Mouse (Mus musculus) right cerebral cortex, adult 2 months (tissue): ENCODE data around the gene Txn2.

Experiments used
- DNase-seq, 2 experiments: peaks; one replicate each; pipeline ENCODE4 v3.0.0; 2021 to 2022; ENCODE audit warnings: low spot score in 2 of 2

Gene Txn2

DNA sequence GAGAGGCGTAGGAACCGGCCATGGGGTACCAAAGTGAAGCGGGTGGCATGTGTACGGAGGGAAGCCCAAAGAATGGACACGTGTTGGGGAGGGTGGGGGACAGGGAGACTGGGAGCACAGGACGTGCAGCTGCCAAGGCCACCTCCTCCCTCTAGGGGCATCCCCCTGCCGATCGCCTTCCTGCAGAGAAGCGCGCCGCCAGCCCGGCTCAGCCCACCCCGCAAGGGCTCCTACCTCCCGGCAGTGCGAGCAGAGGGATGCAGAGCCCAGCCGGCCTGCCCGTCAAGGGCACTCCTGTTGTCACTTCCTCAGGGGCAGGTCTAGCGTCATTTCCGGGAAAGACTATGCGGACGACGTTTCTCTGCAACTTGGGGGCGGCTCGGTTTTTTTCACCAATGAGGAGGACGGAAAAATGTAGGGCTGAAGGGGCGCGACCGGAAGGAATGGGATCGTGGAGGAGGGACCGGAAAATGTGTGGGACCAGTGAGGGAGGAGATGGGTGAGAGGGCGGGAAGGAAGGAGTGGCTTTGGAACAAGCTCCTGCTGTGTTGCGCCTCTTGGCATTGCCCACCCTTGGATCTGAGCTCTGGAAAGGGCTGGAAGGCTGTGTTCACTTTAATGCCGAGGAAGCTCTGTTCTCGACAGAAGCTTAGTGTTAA is at the start of gene Txn2:
Txn2 (minus strand) TSS at position 334 of the 659 bp plus-strand sequence.
- DNase-seq = peak; percentile 97 to 98

DNA sequence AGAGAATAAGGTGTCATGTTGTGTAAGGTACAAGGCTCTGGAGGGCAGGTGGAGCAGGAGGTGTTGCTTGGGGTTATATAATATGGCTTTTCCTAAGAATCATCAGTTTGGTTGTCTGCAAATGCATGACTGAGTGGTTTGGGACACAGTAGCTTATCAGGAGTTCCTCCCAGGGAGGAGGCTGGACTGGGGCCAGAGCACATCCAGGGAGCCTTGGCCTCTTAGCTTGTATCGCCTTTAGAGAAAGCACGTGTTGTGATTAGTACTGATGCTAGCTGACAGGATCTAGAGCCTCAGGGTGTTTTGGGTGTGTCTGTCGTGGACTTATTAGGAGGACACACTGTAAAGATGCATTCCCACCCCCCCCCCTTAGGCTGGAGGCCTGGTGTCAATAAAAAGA is 48.9 kb upstream of the Txn2 start:
- DNase-seq = no peak

DNA sequence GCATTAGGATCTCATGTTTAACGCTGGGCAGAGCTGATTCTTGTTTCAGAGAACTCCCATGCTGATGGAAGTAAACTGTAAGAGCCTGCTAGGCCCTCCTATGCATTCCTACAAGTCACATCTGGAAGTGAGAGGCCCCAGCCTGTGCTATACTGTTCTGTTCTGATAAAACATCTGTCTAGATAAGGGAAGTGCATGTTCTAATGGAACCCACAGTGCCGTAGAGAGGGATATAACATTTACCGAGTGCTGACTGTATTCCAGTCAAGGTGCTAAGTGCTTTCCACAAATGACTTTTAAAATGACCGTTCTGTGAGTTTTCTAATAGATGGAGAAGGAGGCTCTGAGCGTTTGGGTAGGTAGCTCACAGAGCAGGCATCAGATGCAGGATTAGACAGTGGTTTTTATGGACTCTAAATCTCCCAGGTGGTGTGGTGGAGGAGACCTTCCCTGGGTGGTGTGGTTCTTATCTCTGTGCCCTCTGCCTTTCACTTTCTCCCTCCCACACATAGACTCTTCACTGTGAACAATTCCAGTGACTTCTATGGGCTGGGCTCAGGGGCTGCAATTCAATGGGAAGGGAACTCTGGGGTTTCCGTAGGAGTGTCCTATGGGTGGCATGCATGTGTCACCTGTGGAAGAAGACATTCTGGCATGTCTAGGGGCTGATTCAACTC is 45.5 kb upstream of the Txn2 start:
- DNase-seq = no peak

DNA sequence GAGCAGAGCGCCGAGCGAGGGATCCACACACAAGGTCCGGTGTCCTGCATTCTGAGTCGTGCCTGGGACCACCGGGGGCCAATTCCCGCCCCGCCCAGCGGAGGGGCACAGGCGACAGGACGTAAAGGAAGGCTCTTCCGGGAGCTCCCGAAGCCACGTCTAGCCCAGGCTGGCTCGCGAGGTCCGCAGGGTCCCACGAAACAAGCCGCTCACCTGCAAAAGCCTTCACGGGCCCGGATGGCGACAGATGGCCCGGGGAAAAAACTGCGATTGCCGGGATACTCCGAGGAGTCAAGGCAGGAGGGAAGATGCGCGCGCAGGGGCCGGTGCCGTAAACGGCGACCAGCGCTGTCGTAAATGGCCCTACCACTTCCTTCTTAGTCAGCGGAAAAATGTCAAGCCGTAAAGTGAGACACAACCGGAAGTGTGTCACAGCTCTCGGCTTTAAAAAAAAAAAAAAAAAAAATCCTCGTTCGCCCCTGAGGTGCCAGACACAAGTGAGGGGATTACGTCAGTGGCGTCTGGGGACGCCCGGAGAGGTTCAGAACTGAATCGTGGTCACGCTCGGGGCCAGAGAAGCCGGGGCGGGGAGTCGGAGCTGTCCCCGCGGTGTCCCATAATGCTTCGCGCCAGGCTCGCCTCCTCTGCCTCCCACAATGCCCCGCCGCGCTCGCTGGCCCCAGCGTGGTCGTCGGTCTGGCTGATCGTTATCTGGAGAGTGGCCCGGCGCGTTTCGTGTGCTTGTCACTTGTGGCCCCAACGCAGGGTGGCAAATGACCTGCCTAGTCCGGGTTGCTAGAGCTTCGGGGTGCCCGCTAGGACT is 41.9 kb upstream of the Txn2 start, which contains the start of gene Eif3d:
Eif3d (minus strand) TSS at position 344 of the 823 bp plus-strand sequence.
- peak; percentile 99 to 100 for DNase-seq

DNA sequence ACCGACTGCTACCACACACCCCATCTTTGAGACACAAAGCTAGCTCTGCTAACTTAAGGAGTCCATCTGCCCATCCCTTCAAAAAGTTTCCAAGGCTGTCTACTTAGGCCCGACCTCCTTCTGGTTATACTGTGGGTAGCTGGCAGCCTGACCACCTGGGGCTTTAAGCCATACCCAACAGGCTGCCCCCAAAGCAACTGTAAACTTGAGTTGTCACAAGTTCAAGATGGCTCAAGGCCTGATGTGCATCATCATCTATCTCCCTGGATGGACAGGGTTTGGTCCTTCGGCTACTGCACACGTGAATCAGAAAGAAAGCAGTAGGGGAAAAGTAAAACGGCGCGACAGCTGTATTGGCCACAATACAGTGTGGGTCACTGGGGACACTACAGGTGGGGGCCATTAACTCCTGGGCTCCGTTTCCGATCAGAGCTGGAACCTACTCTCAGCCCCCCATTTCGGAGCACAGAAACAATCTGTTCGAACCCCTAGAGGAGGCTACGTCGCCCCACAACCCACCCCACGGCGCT is 41.2 kb upstream of the Txn2 start:
- DNase-seq = no peak

DNA sequence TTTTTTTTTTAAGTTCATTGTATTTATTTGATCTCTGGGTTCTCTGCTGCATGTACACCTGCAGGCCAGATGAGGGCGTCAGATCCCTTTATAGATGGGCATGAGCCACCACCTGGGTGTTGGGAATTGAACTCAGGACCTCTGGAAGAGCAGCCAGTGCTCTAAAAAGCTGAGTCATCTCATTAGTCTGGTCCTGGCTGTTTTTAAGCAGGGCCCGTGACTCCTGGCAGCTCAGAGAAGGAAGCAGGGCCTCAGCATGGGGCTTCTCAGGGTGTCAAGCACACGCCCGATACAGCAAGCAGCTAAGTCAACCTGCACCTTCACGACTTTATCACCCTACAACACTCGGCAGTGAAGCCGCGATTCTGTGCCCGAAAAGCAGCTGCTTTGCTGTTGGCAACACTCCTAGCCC is 36.3 kb upstream of the Txn2 start:
- DNase-seq = no peak

DNA sequence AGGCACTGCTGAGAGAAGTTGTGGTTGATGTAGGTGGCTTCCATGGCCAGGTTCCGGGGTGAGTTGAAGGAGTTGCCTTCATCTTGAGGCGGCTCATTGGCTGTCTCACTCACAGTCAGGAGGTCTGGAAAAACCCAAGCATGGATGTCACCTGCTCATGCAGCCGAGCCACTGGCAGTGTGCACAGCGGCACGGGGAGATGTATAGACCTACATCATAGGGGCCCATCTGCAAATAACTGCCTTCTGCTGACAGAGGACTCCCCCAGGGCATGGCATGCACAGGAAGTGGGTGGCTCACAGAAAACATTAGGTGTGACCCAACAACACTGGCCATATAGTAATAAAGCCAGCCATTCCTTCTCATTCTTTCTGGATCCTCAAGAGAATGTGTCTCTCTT is 33.6 kb upstream of the Txn2 start:
- no peak for DNase-seq

DNA sequence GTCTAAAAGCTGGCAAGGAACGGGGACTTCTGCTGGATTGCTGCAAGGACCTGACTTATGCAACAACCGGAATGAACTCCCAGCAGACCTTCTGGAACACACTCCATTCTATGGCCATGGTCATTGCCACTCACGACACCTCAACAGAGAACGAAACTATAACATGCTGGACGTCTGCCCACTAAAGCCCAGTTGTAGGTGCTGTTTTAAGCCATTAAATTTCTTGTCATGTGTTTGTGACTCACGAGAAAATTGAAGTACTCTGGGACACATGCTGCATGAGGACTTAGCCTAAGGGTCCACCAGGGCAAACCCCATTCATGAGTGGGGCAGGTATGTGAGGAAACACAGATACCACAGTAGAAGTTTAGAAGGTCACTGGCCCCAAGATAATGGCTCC is 31.9 kb upstream of the Txn2 start:
- no peak for DNase-seq

DNA sequence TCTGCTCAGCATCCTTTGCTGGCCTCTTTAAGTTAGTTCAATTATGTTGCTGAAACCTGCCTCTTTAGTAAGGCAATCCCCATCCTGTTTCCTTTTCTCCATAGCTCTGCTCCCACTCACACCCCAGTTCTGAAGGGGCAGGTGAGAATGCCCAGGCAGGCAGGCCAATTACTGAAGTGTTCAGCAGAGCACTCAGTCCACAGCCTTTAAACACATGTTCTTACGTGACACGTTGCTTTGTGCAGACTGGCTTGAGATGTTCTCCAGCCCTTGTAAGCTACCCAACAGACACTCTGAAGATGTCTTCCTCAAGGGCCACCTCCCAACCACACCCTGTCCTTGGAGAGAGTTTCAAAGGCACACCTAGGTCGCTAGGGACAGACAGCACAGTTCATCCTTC is 29.3 kb upstream of the Txn2 start:
- no peak for DNase-seq

DNA sequence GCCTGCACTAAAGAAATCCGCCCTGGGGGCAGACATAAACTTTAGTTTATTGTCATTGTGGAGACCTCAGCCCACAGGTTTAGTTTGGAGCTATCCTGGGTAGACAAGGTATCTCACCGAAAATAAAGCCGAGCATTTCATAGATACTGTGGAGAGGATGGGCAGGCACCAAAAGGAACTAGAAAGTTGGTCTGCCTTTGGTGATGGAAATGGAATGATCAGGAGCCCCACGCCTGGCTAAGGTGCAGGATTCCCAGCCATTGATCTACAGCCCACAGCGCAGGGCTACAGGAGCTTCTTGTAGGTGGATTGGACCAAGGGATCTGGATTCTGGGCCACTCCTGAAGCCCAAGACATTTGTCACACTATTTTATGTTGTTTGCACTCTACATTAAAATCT is 28.8 kb upstream of the Txn2 start:
- DNase-seq = no peak

DNA sequence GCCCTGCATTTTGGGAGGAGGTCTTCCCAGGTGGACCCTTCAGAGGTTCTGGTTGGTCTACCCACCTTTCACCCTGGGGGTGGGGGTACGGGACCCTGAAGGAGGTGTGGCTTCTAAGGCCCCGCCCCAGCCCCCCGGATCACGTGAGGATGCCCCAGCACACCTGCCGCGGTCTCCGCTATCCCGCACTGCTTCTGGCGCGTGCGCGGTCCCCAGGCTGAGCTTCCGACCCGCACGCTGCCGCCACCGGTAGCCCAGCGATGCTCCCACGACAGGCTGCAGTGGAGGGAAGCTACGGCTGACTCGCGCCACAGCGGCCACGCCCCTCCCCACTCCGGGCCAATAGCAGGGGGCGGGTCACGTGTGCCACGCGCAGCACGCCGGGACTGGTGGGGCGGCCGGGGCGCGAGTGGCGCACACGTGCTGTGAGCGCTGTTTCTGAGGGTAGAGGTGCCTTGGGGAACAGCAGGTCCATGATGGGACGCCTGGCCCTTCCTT is 27.6 kb upstream of the Txn2 start, which contains the start of gene Foxred2:
Foxred2 (minus strand) TSS at position 319 of the 498 bp plus-strand sequence.
- peak; percentile 83 to 85 for DNase-seq

DNA sequence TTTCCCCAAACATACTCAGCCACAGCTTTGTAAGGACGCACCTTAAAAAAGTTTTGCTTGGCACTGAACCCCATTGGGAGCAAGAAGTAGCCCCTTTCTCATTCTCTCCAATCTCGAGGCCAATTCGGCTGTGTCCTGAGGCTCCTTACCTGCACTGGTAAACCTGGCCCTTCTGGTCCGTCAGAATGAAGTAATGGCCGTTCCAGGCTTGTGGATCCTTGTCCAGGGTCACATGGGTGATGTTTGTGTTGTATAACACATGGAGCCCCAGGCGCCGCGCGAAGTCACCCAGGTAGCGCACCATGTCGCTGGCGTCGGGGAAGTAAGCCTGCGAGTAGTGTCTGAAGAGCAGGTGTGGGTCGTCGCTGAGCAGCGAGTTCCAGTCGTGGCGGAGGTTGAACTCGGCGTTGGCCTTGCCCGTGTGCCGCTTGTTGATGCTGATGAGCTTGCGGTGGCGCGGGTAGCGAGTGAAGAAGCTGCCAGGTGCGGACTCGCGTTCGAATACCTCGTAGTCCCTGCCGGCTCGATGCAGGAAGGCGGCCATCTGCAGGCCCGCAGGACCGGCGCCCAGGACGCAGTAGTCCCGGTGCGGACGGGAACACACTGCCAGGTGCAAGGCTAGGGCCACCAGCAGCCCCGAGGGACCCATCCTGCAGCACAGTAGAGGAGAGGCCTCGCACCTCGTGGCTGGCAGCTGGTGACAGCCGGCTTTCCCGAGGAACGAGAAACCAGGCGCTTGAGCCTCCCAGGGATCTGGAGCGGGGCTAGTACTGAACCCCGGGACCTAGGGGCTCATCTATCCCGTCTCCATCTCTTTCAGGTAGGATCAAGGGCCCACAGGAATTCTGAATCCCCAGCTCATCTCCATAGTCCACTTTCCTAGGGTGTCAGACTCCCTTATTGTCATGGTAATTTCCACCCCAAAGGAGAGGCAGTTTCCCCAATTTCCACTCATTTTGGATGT is 26.9 kb upstream of the Txn2 start:
- DNase-seq = peak in 1 of 2 experiments; percentile 36

DNA sequence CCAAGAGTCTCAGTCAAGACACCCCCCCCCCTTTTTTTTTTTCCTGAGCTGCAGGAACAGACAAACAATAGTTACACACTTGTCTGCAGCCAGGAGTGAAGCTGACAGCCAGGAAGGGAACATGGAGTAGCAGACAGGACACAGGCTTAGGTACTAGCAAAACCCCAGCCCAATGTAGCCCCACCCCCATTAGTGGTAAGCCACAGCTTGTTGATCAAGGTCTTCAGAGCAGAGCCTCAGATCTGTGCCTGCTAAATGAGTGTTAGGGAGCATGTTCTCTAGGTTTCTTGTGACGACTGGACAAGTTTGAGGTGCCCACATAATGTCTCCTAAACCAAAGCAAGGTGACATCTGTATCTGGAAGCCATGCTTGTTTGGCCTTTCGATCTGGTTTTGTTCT is 25.6 kb upstream of the Txn2 start:
- DNase-seq = no peak

DNA sequence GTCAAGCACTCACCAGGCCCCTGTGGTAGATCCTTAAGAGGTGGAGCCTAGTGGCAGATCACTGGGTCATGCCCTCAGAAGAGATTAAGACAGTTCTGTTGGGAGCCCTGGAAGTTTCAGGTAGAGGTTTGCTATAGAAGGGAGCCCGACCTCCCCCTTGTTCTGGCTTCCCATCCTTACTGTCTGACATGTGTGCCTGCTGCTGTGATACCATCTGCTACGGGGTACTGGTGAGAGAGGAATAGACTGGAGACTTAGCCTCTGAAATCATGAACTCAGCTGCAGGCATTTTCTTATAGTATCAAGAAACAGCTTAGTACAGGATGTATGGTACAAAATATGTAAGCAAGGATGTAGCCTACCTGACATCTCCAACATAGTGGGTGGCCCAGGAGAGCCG is 24.1 kb upstream of the Txn2 start:
- no peak for DNase-seq

DNA sequence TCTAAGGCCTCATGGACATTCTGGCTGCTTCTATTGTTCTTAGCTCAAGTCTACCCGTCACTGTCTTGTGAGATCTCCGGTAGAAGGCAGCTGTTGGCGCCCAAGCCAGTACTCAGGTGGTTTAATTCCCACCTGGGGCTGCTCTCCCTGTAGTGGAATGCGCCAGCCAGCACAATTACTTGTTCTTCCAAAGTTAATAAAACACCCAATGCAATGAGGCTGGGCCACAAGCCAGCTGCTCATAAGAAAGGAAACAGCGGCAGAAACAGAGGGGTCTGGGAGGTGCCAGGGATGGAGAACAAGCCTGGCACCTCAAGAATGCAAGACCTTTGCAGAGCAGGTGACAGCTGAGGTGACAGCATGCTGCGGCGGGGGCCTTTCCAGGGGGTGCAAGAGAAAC is 20.3 kb upstream of the Txn2 start:
- DNase-seq = no peak

DNA sequence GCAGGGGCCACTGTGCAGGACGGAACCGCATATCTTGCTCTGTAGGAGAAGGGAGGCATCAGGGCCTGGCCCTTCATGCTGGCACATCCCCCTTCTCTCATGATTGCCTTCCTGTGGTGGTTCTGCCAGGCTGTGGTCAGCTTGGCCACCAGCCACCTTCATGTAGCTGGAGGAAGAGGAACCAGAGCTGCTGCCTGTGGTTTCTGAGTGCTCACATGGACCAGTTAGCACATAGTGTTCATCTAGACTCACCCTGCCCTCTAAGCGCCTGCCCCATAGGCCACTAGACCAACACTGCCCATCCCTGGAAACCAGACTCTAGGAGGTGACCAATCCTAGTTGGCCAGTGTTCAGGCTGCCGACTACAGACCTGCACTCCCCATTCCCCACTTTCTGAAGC is 16.9 kb upstream of the Txn2 start:
- DNase-seq = no peak

DNA sequence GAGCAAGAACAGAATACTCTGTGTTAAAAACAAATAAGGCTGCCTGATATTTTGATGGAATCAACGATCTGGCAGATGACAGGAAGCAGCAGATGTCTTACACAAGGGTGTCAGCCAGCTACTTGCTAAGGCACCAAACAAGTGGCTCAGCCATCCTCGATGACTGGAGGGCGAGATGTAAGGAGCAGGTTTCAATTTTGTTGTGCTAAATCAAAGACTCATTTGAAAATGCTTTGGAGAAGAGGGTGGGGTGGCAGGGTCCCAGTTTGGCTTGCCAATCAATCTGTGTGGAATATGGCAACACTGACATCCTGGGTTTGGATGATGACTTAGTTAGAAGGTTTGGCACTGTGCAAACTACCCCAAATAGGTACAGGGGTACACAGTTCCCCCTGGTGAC is 12.8 kb upstream of the Txn2 start:
- no peak for DNase-seq

DNA sequence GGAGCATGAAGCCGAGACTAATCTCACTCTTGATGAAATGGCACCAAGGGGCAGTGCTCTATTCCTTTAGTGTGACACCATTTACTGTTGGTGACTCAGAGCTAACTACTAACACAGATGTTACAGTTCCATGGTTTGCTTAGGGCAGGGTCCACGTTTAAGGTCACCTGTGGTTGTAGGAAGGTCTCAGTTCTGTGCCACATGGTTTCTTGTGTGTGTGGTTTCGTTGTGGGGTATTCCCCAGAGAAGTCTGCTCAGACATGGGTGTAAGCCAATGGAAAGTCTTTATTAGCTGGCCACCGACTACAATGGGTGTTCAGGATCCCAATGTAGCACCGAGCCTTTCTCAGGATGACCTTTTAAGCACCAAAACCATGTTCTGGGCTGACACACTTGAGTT is 9.7 kb upstream of the Txn2 start:
- DNase-seq = no peak

DNA sequence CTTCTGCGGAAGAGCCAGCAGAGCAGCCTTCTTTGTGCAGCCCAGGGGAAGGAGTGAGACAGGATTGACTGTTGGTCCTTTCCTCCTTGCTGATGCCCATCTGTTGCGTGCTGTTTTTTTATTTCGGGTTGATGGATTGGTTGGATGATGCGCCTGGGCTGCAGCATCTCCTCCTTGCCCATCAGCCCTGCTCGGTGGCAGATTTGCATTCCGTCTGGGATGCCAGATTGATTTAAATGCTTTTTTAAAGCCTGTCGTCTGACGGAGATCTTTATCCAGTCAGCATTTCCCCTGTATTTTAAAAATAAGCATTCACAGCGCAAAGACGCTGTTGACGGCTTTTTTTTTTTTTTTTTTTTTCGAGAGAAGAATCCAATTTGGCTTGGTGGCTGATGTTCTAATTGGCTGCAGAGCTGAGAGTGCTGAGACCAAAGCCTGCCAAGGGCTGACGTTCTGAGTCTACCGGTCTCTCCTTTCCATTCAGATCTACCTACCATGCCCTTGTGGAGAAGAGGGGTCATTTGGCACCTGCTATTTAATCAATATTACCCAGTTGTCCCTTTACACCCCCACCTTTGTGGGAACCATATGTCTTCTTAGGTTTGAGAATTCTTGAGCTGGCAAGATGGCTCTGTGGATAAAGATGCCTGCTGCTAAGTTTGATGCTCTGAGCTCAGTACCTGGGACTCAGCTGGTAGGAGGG is 7.0 kb upstream of the Txn2 start:
- peak; percentile 46 to 49 for DNase-seq

DNA sequence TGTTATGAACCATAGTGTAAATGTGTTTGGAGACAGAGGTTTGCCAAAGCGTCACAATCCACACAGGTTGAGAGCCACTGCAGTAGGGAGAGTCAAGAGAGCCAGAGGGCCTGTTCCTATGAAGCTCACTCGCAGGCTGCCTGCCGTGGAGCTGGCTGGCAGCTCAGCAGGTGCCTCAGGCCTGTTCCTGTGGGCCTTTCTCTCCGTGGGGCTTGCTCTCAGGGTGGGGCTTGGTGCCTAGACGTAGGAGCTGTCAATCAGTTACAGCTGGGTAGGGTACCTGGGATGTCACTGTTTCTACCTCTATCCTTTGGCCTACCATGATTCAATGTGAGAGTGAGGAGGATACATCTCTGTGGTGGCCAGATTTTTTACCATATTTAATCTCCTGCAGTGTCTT is 6.2 kb upstream of the Txn2 start:
- no peak for DNase-seq
